Mouse (Mus musculus) gastrocnemius, postnatal 10 days (tissue): Measurements from ENCODE around the gene Htt. TPM values are rescaled to one million over a fixed set of nuclear protein-coding genes. Genes with fewer than 3 reads are reported as not detected.

Source experiments
- DNase-seq: peaks from one replicate; pipeline ENCODE4 v3.0.0; 2021; ENCODE audit warnings: mixed read lengths
- total RNA-seq, 2 experiments: library from RNA; stranded (reverse); gene quantifications; 2 replicates each; pipeline ENCODE4 v1.2.3; 2021

The Htt gene
- total RNA-seq, 2 experiments from 2014 or later: 9.9 to 14.1 TPM

DNA sequence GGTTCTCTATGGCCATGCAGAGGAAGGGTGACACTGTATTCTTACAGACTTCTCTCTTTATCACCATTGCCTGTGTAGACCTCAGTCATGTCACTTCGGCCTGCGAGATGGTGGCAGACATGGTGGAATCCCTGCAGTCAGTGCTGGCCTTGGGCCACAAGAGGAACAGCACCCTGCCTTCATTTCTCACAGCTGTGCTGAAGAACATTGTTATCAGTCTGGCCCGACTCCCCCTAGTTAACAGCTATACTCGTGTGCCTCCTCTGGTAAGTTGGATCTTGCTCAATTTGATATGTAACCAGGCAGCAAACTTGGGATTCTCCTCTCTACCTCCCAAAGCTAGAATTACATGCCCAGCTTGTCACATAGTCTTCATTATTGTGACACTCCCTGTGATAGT is 127.7 kb downstream of the Htt start:
- DNase-seq: no peak

DNA sequence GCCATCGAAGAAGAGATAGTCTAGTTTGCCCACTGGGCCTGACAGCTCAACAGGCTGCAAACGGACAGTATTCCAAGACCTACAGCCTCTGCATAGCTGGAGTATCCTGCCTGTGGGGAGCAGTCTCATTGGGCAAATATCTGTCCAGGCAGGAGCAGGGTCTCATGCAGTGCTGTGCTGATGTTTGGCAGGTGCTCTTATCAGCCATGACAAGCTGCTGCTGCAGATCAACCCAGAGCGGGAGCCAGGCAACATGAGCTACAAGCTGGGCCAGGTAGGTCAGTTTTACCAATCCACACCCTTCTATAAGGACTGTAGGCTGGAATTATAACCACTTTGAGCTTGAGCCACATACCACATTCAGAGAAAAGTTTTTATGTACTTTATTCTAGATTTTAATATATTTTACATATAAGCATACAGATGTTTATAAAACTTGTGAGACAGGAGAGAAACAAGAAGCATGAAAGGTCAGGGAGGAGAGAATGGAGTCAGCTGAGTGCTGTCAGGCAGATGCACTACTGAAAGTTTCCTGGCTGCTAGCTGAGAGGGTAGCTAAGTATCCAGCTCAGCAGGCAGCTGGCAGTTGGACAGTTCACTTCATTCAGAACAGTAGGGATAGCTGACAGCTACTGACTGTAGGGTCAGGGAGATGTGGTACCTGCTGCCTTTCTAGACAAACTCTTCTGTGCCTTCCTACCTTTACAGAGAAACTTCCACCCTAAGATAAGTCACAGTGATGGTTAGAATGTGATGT is 135.3 kb downstream of the Htt start:
- no peak for DNase-seq

DNA sequence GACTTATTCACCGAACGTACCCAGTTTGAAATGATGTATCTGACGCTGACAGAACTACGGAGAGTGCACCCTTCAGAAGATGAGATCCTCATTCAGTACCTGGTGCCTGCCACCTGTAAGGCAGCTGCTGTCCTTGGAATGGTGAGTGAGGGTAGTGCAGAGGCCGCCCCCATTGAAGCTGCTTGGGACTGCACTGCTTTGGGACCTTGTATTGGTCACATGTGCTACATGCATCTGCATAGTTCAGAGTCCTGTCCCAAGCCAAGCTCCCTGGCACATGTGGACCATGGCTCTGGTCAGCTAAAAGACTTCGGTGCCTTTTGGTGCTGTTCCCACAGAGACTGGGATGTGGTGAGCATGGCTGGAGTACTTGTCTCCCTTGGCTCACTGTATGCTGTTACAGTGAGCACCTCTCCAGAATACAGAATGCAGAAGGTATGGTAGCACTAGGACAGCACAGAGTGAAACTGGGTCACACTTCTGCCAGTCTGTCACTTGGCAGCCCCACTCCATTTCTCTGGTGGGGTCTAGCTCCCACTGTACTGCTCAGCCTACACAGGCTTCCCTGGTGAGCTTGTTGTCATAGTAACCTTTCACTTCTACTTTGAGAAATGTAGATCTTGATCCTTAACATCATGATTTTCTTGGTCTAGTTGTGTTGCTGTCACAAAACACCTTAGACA is 138.4 kb downstream of the Htt start:
- no peak for DNase-seq

DNA sequence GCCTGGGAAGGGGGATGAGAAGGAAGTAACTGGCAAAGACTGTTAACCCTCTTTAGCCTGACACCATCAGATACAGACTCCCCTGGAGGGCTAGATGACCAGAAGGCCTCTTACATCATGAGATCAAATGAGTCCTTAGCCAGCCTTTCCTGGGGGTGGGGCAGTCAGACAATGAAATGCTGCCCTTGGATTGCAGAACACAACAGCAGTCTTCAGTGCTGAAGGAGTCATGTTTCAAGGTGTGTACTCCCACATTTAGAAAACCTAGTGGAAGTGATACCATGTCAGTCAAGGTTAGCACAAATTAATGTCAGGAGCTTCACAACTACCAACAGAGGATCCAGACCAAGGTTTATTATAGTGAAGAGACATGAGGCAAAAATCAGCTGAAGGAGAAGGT is 140.8 kb downstream of the Htt start:
- DNase-seq: no peak

DNA sequence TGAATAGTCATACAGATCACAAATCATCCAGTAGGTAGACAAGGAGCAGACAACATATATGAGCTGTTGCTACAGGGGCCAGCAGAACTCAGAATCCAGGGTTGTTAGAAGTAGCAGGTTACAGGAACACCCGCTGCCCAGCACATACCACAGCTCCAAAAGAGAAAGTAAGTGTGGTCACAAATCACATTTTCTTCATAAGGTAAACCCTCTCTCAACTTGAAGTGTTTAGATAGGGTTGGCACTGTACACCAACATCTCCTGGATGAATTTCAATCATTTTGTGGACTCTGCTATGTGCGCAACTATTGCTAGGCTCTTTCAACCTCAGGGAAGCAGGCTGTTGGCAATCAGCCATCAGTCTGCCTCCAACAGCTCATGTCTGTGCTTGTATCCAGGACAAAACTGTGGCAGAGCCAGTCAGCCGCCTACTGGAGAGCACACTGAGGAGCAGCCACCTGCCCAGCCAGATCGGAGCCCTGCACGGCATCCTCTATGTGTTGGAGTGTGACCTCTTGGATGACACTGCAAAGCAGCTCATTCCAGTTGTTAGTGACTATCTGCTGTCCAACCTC is 141.4 kb downstream of the Htt start:
- DNase-seq: peak; percentile 34

DNA sequence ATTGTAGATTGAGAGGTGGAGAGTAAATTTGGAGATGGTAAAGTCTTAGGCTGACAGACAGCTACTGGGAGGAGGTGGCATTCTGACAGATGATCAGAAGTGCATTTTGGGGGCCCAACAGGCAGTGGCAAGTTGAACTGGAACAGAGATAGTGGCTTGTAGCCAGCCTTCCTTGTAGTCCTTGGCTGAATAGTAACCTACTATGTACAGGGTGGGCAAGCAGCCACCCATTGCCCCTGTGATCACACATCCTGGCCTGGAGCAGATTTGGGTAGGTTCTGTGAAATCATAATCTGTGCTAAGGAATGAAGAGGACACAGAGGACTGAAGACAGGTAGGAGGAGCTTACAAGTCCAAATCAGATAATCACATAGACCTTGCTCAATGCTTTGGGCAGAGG is 142.9 kb downstream of the Htt start:
- no peak for DNase-seq

DNA sequence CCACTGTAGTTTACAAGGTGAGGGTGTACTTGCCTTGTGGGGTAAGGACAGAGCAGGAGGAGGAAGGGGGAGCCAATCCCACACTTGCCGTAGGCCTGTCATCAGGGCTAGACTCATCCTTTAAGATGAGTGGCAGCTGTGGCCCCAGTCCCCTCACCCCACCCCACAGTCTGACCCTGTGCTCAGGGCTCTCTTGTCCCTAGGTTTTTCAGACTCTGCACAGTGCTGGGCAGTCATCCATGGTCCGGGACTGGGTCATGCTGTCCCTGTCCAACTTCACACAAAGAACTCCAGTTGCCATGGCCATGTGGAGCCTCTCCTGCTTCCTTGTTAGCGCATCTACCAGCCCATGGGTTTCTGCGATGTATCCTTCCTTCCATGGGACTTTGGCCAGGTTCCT is 145.7 kb downstream of the Htt start:
- no peak for DNase-seq

DNA sequence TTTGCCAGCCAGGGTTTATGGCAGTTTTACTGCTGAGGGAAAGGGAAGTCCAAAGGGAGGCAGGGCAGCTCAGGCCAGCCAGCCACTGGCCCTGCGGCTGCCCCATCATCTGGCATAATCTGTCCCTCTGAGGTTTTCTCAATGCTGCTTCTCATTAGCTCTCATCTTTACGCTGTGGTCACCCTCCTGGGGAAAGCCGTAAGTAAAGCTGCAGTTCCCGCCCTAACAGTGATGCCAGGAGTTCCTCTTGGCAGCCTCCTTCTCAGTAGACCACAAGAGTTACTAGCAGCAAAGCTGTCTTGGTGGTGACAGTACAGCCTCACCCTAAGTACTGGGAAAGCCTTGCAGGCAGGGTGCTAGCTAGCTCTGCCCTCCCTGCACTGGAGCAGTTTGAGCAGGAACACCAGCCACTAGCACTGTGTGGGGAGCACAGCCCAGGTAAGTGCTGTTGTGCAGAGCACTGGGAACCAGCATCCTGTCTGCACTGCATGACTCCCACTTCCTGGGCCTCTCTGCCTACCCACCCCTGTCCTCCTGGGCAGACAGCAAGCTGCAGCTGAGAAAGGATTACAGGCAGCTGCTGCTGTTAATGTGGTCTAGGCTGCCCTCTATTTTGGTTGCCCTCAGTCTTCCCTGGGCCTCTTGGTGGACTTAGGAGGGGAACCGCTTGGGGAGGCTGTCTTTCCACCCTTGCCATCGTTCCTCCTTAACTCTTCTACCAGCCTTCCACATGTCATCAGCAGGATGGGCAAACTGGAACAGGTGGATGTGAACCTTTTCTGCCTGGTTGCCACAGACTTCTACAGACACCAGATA is 146.6 kb downstream of the Htt start, which contains the start of gene Msantd1:
Gene Msantd1 (plus strand): TSS at position 103 of the 816 bp plus-strand sequence.
- DNase-seq: no peak

DNA sequence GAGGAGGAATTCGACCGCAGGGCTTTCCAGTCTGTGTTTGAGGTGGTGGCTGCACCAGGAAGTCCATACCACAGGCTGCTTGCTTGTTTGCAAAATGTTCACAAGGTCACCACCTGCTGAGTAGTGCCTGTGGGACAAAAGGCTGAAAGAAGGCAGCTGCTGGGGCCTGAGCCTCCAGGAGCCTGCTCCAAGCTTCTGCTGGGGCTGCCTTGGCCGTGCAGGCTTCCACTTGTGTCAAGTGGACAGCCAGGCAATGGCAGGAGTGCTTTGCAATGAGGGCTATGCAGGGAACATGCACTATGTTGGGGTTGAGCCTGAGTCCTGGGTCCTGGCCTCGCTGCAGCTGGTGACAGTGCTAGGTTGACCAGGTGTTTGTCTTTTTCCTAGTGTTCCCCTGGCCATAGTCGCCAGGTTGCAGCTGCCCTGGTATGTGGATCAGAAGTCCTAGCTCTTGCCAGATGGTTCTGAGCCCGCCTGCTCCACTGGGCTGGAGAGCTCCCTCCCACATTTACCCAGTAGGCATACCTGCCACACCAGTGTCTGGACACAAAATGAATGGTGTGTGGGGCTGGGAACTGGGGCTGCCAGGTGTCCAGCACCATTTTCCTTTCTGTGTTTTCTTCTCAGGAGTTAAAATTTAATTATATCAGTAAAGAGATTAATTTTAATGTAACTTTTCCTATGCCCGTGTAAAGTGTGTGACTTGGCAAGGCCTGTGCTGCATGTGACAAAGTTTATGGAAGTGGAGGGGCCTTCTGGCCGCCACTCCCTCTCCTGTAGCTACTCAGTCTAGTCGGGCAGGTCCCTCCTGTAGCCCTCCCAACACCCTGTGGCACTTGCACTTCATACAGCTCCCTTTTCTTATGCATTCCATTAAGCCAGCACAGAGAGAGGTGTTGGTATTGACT is 147.4 kb downstream of the Htt start:
- no peak for DNase-seq

DNA sequence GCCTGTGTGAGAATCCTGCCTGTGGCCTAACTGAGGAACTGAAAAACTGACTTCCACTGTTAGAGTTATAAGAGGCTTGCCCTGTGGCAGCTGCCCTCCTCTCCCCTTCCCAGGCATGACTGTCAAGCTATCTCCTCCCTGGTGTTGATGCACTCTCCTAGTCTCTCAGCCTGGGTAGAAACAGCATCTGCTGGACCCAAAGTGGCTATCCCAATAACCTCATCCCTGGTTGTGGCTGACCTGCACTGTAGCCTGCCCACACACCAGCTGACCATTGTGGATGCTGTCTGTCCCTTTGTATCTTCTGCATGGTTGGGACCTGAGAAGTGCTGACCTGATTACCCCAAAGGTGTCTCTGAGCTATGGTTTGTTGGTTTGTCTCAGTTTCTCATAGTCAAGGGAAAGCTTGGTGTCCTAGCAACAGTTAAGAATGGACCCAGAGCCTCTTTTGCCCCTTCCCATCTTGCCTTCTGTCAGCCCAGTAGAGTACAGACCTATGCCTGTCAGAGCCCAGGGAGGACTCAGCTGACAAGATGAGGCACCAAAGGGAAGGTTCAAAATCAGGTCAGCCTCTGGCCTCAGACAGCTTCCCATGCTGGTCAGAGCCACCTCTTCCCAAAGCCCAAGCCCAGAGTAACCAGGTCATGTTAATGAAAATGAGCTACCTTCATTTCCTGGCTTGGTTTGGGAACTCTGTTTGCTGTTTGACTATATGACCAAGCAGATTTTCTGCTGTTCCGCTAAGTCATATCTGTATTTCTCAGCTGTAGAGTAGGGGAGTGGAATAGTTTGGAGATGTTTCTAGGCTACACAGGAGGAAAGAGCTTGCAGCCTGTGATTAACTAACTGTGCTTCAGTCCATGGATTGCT is 148.3 kb downstream of the Htt start:
- DNase-seq: no peak

DNA sequence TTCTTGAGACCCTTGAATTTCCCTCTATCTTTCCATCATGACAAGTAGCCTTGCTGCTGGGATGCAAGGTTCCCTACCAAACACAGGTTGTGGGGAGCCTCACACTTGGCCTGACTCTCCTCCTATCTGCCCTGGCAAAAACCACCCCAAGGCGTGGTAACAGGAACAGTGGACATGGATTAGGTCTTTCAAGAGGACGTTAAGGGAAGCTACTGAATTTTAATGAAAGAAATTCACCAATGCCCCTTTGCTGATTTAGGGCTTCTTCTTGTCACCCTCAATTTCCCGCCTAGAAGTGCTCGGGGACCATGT is 148.9 kb downstream of the Htt start:
- DNase-seq: no peak

DNA sequence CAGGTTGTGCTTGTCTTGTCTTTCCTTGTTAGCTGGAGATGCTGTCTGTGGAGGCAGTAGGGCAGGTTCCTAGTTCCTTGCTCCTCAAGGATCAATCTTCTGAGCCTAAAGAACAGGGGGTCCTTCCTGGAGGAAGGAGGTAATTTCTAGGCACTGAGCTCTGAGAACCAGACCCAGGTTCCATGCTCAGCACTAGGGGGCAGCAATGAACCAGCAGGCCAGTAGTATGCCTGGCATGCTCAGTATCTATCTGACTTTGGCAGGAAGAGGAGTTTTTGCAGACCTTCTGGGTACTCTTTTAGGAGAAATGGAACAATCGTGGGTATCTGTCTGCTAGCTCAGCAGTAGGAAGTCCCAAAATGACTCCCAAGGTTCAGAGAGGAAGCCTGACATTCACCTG is 154.3 kb downstream of the Htt start:
- peak; percentile 75 for DNase-seq

DNA sequence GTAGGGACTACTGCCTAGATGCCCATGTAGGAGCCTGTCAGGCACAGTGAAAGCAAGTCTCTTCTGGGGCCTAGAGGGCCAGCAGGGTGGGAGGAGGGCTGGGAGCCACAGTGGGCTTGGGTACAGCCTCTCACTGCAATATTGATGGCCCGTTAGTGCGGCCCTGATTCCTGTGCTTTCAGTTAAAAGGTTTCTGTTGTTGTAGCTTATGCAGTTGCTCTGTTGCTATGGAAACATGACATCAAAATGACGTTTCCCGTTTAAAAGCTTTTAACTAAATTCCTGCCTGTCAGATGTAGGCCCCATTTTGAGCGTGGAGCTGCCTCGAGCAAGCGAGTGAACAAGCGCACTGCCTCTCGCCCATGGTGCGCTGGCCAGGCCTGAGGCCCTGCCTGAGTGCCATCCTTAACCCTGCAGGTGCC is 155.7 kb downstream of the Htt start:
- DNase-seq: no peak

DNA sequence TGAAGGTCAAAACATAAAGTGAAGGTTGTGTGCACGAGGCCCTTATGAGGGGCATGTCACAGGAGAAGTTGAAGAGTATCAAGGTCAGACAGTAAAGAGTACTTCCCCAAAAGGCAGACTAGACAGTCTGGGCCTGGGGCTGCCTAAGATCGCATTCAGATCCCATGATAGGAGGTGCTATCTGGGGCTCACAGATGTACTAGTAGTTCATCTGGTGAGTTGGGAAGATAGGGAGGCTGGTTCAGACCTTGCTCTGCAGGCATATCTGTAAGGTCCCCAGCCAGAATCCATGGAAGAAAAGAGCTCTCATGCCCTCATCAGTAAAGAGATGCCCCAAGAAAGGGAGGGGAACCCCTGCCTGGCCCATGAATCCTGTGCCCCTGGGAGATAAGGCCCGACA is 157.2 kb downstream of the Htt start:
- DNase-seq: no peak

DNA sequence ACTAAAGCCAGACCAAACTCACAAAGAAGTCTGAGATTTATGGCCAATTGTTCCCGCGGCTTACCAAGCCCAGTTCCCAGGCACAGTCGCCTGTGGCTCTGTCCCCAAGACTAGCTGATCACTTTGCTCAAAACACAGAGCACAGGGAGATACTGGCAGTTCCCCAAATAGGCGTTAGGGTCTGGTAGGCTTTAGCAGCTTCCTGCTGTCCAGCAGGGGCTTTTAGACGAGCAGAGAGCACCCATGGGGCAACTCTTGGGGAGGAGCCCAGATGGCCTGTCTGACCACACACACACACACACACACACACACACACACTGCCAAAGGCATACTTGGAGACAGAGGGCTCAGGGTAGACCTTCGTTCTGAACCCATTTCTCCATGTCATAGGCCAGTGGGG is 161.0 kb downstream of the Htt start:
- no peak for DNase-seq

DNA sequence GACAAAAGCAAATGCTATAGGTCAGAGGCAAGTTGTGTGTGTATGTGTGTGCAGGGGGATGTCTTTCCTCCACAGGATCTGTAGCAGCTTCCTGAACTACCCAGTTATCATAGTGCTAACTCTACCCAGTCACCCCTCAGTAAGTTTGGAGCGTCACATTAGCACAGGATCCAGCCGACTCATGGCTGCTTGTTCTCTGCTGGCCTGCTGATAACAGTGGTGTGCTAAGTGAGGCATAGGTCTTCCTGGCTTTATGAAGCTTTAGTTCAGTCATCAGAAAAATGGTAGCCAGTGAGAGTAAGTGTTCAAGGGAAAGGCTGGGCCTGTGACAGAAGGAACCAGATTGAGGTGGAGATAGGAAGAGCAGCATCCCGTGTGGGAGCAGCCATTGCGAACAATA is 162.4 kb downstream of the Htt start:
- no peak for DNase-seq

DNA sequence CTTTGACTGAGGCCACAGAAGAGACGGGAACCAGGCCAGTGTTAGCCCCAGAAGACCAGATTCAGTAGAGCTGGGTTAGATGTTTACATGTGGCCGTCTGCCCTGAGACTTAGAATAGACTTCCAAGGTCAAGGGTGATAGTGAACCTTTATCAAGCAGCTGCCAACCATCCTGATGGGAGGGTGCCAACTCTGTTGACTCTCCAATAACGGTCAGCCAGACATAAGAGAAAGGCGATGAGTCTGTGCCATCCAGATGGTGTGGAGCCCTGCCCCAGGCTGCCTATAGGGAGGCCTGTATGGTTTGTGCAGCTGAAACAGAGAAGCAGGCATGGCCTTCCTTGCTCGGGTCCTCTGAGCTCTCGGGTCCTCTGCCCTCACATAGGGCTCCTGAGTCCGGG is 163.0 kb downstream of the Htt start:
- DNase-seq: no peak

DNA sequence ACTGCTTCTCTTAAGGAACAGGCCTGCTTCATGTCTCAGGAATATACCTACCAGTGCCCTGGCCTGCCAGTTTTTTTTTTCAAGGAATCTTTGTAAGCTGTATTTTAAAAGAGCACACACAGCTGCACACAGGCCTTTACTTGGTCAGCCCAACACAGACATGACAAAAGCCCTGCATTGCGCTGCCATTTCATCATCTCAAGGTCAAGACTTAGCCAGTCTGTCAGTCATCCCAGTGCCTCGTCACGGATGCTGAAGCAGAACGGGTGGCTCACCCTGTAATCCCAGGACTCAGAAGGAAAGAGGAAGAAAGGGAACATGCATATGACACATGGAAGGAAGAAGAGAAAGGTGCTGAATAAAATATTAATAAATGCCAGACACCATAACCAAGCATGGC is 166.1 kb downstream of the Htt start:
- DNase-seq: no peak

DNA sequence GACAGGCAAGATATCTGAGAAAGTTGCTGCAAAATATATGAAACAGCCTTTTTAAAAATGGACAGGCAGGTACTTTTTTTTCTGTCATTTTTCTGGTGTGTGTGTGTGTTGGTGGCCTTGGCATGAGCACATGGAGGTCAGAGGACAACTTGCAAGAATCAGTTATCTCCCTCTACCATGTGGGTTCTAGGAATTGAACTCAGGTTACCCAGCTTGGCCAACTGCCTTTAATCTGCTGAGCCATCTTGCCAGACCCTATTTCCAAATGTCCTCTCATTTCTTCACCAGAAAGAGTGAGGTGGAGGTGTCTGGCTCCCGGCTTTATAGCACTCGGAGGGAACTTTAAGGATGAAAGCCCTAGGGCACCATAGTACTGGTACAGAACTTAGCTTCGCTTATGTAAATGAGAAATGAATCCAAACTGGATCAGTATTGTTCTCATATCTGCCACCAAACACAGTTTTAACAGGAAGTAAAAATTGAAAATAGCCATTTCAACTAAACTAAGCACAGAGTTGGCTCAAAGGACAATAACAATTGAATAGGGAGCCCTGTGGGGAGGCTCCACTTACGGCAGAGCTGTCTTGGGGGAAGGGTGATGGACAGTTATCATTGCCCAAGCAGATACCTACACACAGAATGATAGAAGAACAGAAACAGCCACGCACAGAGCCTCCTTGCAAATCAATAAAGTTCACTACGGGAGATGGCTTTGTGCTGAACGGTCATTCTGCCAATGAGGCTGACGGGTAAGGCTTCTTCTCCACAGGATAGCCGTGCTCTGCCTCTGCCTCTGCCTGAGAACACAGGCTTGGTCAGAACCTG is 168.8 kb downstream of the Htt start:
- no peak for DNase-seq

DNA sequence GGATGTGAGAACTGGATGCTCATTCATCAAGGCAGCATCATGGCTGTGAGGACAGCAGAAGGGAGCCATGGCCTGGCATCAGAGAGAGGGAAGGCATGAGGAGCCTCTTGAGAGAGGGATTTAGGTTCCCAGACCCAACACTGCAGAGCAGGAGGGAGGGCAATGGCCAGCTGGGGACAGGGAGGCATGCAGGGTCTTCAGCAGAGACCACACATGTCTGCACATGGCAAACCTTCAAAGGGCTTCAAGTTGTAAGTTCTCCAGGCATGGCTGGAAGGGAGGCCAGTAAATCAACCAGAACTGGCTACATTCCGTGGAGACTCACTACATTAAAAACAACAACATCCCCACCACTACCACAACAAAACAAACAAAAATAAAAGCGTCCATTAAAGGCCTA is 169.6 kb downstream of the Htt start:
- no peak for DNase-seq
